Mouse (Mus musculus) CH12.LX (cell line): ENCODE results near the gene Zfp839.

Source experiments
- CTCF ChIP-seq, 2 experiments: IDR thresholded peaks in 1 of 2; conservative IDR thresholded peaks in 1 of 2; 2 replicates each; pipeline ENCODE4 v1.5.1; 2011 to 2012; ENCODE audit warnings: low read depth in 2 of 2, low read length in 2 of 2, improper control_type of control experiment in 1 of 2, inconsistent platforms in 1 of 2, mild to moderate bottlenecking in 1 of 2, moderate library complexity in 1 of 2
- JUN ChIP-seq: IDR thresholded peaks from 2 replicates; pipeline ENCODE4 v1.6.1; 2011; ENCODE audit warnings: low read depth, mild to moderate bottlenecking, low read length, improper control_type of control experiment, moderate library complexity; ENCODE audit not compliant: insufficient read depth
- MAX ChIP-seq: IDR thresholded peaks from 2 replicates; pipeline ENCODE4 v1.6.1; 2011; ENCODE audit warnings: low read length, improper control_type of control experiment

GRCm38 (mm10) chr12:110814924-110815323, 35.1 kb upstream of the Zfp839 start:
- TF ChIP-seq CTCF (conservative IDR thresholded peaks at IDR 0.05 in 1 of 2, IDR thresholded peaks at IDR 0.05 in 1 of 2; ENCODE audit: low read depth in 2 of 2, low read length in 2 of 2) = no peak
- no peak for TF ChIP-seq JUN
- no peak for TF ChIP-seq MAX
